Mouse (Mus musculus): ENCODE data around the gene Cenpv. TPM values are rescaled to one million over a fixed set of nuclear protein-coding genes. Genes with fewer than 3 reads are reported as not detected.

The Cenpv gene
- polyA plus RNA-seq, 1 experiment from 2014 or later, result 9.8 TPM

- DNase-seq (no peak), ATAC-seq (no peak)
- no peak overlapping the region for H3K4me3 ChIP-seq (ENCODE audit: low read depth, low read length)
- no peaks in the 10 kb centered on the region for H3K36me3 ChIP-seq (replicated peaks; ENCODE audit: insufficient read depth, low read length)
- H3K27me3 ChIP-seq (ENCODE audit: insufficient read depth, low read length), result no peaks in the 10 kb centered on the region
- WGBS (ENCODE audit: insufficient replicate concordance), result 58% methylated on average over 7 of the region's 7 CpGs
- no peak overlapping the region for H3K27ac ChIP-seq (ENCODE audit: low read depth)
- no peaks in the 10 kb centered on the region for H3K9me3 ChIP-seq (ENCODE audit: low read length)
- H3K4me2 ChIP-seq (ENCODE audit: low read depth, low read length), result no peak overlapping the region
- no peaks in the 10 kb centered on the region for H3K4me1 ChIP-seq (ENCODE audit: insufficient read depth)
- TF ChIP-seq CTCF (IDR thresholded peaks at IDR 0.05; ENCODE audit: low read depth) (no peak), EP300 (IDR thresholded peaks at IDR 0.05; ENCODE audit: low read depth) (no peak)
- no peak overlapping the region for H3K9ac ChIP-seq (replicated peaks)
Measured at GRCm38 (mm10) chr11:62565747-62566146, 26.7 kb upstream of the Cenpv start.

DNA sequence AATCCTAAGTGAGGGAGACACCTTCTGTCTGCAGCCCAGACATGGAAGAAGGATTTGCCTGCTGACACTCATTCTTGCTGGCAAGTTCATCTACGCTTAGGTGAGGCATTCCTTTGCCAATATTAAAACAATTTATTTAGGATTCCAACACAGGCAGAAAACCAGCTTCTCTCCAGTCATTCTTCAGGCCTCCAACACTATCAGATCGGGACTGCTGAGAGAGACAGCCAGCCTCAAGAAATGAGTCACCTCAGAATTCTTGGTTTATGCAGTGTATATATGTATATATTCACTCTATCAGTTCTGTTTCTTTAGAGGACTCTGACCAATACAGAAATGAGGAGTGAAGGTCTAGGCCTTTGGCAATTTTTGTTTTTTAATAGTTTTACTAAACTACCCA, 24.5 kb upstream of the Cenpv start:
- H3K9ac ChIP-seq (replicated peaks), result no peak overlapping the region
- no peaks in the 10 kb centered on the region for H3K27me3 ChIP-seq (ENCODE audit: insufficient read depth, low read length)
- ATAC-seq (no peak), DNase-seq (no peak)
- H3K9me3 ChIP-seq (ENCODE audit: low read length), result no peaks in the 10 kb centered on the region
- peaks cover 8% of the 10 kb centered on the region for H3K4me1 ChIP-seq (ENCODE audit: insufficient read depth)
- 82% methylated on average over 2 of the region's 2 CpGs for WGBS (ENCODE audit: insufficient replicate concordance)
- TF ChIP-seq EP300 (IDR thresholded peaks at IDR 0.05; ENCODE audit: low read depth) (no peak), CTCF (IDR thresholded peaks at IDR 0.05; ENCODE audit: low read depth) (no peak)
- H3K36me3 ChIP-seq (replicated peaks; ENCODE audit: insufficient read depth, low read length), result no peaks in the 10 kb centered on the region
- no peak overlapping the region for H3K4me3 ChIP-seq (ENCODE audit: low read depth, low read length)
- H3K27ac ChIP-seq (ENCODE audit: low read depth), result no peak overlapping the region
- H3K4me2 ChIP-seq (ENCODE audit: low read depth, low read length), result no peak overlapping the region

GRCm38 (mm10) chr11:62560463-62561016, 21.5 kb upstream of the Cenpv start:
- TF ChIP-seq EP300 (IDR thresholded peaks at IDR 0.05; ENCODE audit: low read depth), result no peak
- TF ChIP-seq CTCF (IDR thresholded peaks at IDR 0.05; ENCODE audit: low read depth), result no peak
- peaks cover 3% of the 10 kb centered on the region; the same call in 1 of the 2 replicates for H3K36me3 ChIP-seq (replicated peaks; ENCODE audit: insufficient read depth, low read length)
- 36% methylated on average over 43 of the region's 43 CpGs for WGBS (ENCODE audit: insufficient replicate concordance)
- H3K27ac ChIP-seq (ENCODE audit: low read depth), result no peak overlapping the region
- no peaks in the 10 kb centered on the region for H3K9me3 ChIP-seq (ENCODE audit: low read length)
- DNase-seq, result peak; percentile 23
- no peak overlapping the region; the same call in 1 of the 2 replicates for H3K9ac ChIP-seq (replicated peaks)
- H3K4me3 ChIP-seq (ENCODE audit: low read depth, low read length), result peak overlapping the region; percentile 33
- no peak for ATAC-seq
- peaks cover 8% of the 10 kb centered on the region for H3K4me1 ChIP-seq (ENCODE audit: insufficient read depth)
- no peaks in the 10 kb centered on the region for H3K27me3 ChIP-seq (ENCODE audit: insufficient read depth, low read length)
- peak overlapping the region; percentile 70 for H3K4me2 ChIP-seq (ENCODE audit: low read depth, low read length)

GRCm38 (mm10) chr11:62558961-62559646, 20.0 kb upstream of the Cenpv start:
- Histone ChIP-seq H3K9ac (replicated peaks) (no peak overlapping the region), H3K4me3 (ENCODE audit: low read depth, low read length) (no peak overlapping the region), H3K9me3 (ENCODE audit: low read length) (no peaks in the 10 kb centered on the region), H3K4me2 (ENCODE audit: low read depth, low read length) (no peak overlapping the region), H3K27ac (ENCODE audit: low read depth) (no peak overlapping the region), H3K4me1 (ENCODE audit: insufficient read depth) (peaks cover 17% of the 10 kb centered on the region), H3K36me3 (replicated peaks; ENCODE audit: insufficient read depth, low read length) (peaks cover 13% of the 10 kb centered on the region), H3K27me3 (ENCODE audit: insufficient read depth, low read length) (no peaks in the 10 kb centered on the region)
- WGBS (ENCODE audit: insufficient replicate concordance), result 35% methylated on average over 6 of the region's 6 CpGs
- ATAC-seq, result peak; percentile 55
- TF ChIP-seq CTCF (IDR thresholded peaks at IDR 0.05; ENCODE audit: low read depth) (no peak), EP300 (IDR thresholded peaks at IDR 0.05; ENCODE audit: low read depth) (no peak)
- DNase-seq, result peak; percentile 34

GRCm38 (mm10) chr11:62558152-62558551, 19.1 kb upstream of the Cenpv start:
- no peak for ATAC-seq

DNA sequence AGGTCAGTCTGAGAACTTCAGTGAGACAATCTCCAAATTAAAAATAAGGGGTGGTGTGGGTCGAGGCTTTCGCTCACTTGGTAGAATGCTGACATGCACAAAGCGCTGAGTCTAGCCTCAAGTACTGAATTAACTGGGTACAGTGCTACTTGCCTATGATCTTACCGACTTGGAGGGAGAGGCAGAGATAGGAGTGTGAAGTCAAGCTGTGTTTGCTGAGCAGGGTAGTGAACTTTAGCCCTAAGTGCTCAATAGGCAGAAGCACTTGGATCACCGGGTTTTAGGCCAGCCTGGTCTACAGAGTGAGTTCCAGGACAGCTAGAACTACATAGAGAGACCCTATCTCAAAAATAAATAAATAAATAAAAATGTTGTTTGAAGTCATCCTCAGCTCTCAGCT, 18.1 kb upstream of the Cenpv start:
- Histone ChIP-seq H3K27ac (ENCODE audit: low read depth) (no peak overlapping the region), H3K4me1 (ENCODE audit: insufficient read depth) (peaks cover 25% of the 10 kb centered on the region), H3K9ac (replicated peaks) (no peak overlapping the region), H3K27me3 (ENCODE audit: insufficient read depth, low read length) (no peaks in the 10 kb centered on the region), H3K36me3 (replicated peaks; ENCODE audit: insufficient read depth, low read length) (peaks cover 24% of the 10 kb centered on the region), H3K9me3 (ENCODE audit: low read length) (no peaks in the 10 kb centered on the region), H3K4me3 (ENCODE audit: low read depth, low read length) (no peak overlapping the region), H3K4me2 (ENCODE audit: low read depth, low read length) (no peak overlapping the region)
- 47% methylated on average over 5 of the region's 5 CpGs for whole genome bisulfite sequencing (ENCODE audit: insufficient replicate concordance)
- no peak for ATAC-seq
- no peak for DNase-seq
- TF ChIP-seq EP300 (IDR thresholded peaks at IDR 0.05; ENCODE audit: low read depth) (no peak), CTCF (IDR thresholded peaks at IDR 0.05; ENCODE audit: low read depth) (no peak)

More at GRCm38 (mm10) chr11:62558152-62558551, 19.1 kb upstream of the Cenpv start:
- TF ChIP-seq CTCF (IDR thresholded peaks at IDR 0.05; ENCODE audit: low read depth) (no peak), EP300 (IDR thresholded peaks at IDR 0.05; ENCODE audit: low read depth) (no peak)
- no peak for DNase-seq
- peaks cover 25% of the 10 kb centered on the region for H3K4me1 ChIP-seq (ENCODE audit: insufficient read depth)
- H3K9ac ChIP-seq (replicated peaks), result no peak overlapping the region
- no peak overlapping the region for H3K27ac ChIP-seq (ENCODE audit: low read depth)
- peaks cover 22% of the 10 kb centered on the region for H3K36me3 ChIP-seq (replicated peaks; ENCODE audit: insufficient read depth, low read length)
- no peak overlapping the region for H3K4me3 ChIP-seq (ENCODE audit: low read depth, low read length)
- H3K9me3 ChIP-seq (ENCODE audit: low read length), result no peaks in the 10 kb centered on the region
- H3K27me3 ChIP-seq (ENCODE audit: insufficient read depth, low read length), result no peaks in the 10 kb centered on the region
- WGBS (ENCODE audit: insufficient replicate concordance), result 83% methylated on average over 2 of the region's 2 CpGs
- H3K4me2 ChIP-seq (ENCODE audit: low read depth, low read length), result no peak overlapping the region
